Mouse (Mus musculus) heart, postnatal 0 days (tissue): ENCODE measurements around the gene Lin7a.

ENCODE experiments used
- CTCF ChIP-seq: IDR thresholded peaks from 2 replicates; pipeline ENCODE4 v1.5.1; 2016; ENCODE audit warnings: antibody characterized with exemption, control low read depth, low read depth
- EP300 ChIP-seq: IDR thresholded peaks from 2 replicates; pipeline ENCODE4 v1.6.1; 2016; ENCODE audit warnings: antibody characterized with exemption, low read depth

DNA sequence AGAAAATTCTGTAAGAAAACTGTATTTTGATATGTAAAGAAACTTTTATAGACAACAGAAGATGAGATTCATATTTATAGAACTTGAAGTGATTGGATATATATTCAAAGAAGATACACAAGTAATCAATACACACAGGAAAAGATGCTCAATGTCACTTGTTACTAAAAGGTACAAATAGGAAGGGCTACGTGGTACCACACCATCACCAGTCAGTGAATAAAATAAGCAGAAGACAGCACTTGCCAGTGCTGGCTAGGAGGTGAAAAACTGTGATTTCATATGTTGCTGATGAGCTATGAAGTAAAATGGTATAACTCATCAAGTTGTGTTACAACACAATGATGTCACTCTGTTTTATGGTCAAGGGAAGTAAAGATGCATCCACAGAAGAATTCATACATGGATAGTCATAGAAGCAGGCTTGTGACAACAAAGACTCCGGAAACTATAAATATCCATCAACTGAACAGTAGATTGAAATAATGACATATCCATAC is 25.5 kb upstream of the Lin7a start:
- TF ChIP-seq CTCF (no peak), EP300 (no peak)
